Mouse (Mus musculus): ENCODE data around the gene Gng7.

DNA sequence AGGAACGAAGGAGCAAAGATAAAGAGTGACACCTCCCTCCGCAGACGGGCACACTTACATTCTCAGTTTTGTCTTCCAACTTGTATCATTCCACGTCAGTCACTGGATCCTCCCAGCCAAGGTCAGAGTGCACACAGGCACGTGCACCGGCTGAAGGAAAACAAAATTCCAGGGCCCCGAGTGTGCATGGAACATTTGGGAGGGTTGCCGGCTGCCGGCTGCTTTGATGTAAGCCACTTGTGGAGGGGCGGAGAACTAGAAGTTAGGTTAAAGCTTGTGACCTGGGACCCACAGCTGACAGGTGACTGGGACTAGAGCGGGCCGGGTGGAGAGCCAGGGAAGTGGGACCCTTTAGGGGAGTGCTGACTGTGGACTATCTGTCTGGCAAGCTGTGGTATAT, 48.4 kb downstream of the Gng7 start:
- TF ChIP-seq CTCF (IDR thresholded peaks at IDR 0.05; ENCODE audit: low read depth, low read length): no peak
- TF ChIP-seq EP300 (IDR thresholded peaks at IDR 0.05; ENCODE audit: insufficient read depth, low read depth, low read length): no peak
- TF ChIP-seq POLR2A (IDR thresholded peaks at IDR 0.05; ENCODE audit: insufficient read depth, low read length): no peak
